Mouse (Mus musculus): ENCODE results near the gene Bptf. TPM values are rescaled to one million over a fixed set of nuclear protein-coding genes. Genes with fewer than 3 reads are reported as not detected.

Gene Bptf
- polyA plus RNA-seq, 1 experiment from 2014 or later: 38.5 TPM

DNA sequence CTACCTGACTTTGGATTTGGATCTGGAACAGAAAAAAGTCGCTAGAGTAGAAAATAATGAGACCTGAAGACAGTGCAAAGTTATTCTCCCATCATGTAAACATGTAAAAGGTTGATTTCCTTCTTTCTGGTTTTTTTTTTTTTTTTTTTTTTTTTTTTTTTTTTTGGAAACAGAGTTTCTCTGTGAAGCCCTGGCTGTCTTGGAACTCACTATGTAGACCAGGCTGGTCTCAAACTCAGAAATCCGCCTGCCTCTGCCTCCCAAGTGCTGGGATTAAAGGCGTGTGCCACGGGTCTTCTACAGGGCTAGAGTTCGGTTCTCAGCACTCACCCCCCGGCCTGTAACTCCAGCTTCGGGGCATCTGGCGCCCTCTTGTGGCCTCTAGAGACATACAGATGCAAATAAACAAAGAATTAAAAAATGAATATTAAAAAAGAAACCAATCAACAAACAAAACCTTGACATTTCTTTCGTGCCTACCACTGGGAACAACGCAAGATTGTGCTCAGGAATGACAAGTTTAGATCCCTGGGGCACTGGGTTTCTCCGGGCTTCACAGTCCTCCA, 117.8 kb downstream of the Bptf start:
- Histone ChIP-seq H3K4me3 (ENCODE audit: low read depth, low read length) (no peak overlapping the region), H3K4me1 (ENCODE audit: control insufficient read depth, insufficient read depth, low read length) (no peaks in the 10 kb centered on the region), H3K9me3 (ENCODE audit: control insufficient read depth, low read length) (no peaks in the 10 kb centered on the region), H3K9ac (ENCODE audit: low read length) (no peak overlapping the region), H3K27me3 (ENCODE audit: control insufficient read depth, insufficient read depth, low read length) (no peaks in the 10 kb centered on the region), H3K36me3 (ENCODE audit: control insufficient read depth, insufficient read depth, low read length) (no peaks in the 10 kb centered on the region), H3K4me2 (no peak overlapping the region), H3K27ac (ENCODE audit: low read depth, low read length) (no peak overlapping the region)
- ATAC-seq (ENCODE audit: low FRiP score) (no peak), DNase-seq (ENCODE audit: low spot score, missing footprints) (no peak)
- 79% methylated on average over 11 of the region's 11 CpGs for WGBS

DNA sequence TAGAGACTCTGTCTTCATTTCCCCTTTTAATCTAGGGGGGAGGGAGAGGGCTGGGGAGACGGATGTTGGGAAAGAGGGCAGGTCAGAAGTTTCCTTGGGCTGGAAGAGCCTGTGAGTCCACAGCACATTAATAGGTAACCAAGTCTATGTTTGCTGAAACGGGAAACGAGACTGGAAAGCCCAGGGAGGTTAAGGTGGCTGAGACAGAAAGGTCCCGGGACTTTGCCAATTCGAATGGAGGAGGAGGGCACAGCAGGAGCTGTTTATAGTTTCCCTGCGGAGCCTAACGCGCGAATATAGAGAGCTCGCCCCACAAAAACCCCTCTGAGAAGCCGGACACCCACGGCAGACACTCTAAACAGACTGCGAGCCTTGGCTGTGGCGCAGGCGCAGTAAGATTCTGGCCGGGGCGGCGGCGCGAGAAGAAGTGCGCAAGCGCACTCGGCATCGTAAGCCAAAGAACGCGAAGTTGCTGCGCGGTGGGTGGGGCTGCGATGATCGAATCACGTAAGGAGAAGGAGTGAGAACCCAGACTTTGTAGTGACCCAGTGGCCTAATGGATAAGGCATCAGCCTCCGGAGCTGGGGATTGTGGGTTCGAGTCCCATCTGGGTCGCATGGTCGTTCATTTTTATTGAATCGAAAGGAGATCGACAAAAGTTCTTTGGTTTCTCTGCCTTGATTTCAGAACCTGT, 119.5 kb downstream of the Bptf start:
- no peaks in the 10 kb centered on the region for H3K9me3 ChIP-seq (ENCODE audit: control insufficient read depth, low read length)
- H3K36me3 ChIP-seq (ENCODE audit: control insufficient read depth, insufficient read depth, low read length): no peaks in the 10 kb centered on the region
- no peaks in the 10 kb centered on the region for H3K27me3 ChIP-seq (ENCODE audit: control insufficient read depth, insufficient read depth, low read length)
- DNase-seq (ENCODE audit: low spot score, missing footprints) (peak; percentile 100), ATAC-seq (ENCODE audit: low FRiP score) (peak; percentile 96)
- H3K9ac ChIP-seq (ENCODE audit: low read length): peak overlapping the region; percentile 74
- peak overlapping the region; percentile 54 for H3K4me2 ChIP-seq
- under 1% methylated on average over 37 of the region's 37 CpGs for WGBS
- peak overlapping the region; percentile 46 for H3K4me3 ChIP-seq (ENCODE audit: low read depth, low read length)
- peak overlapping the region; percentile 78 for H3K27ac ChIP-seq (ENCODE audit: low read depth, low read length)
- H3K4me1 ChIP-seq (ENCODE audit: control insufficient read depth, insufficient read depth, low read length): no peaks in the 10 kb centered on the region

DNA sequence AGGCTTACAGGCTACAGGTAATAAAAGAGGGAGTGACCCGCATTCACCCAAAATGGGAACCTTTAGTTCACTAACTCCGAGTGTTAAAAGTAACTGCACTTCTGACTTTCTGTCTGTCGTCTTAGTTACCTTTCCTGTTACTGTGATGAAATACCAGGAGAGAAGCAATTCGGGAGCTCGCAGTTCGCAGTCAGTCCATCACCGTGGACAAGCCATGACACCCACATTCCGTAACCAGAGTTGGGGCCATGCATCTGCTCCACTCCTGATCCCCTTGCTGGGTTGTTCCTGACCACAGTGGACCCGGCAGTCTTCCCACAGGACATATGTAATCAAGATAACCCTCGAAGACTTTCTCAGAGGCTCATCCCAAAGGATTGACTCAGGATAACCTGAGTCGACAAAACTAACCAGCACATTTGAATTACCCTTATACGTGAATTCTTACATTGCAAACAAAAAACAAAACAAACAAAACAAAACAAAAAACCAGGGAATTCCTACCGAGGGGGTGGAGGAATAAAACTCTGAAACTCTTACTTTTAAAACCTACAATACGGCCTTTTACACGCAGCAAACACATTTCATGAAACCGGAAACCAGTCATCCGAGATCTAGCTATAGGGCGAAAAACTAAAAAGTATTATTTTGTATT, 120.1 kb downstream of the Bptf start:
- WGBS: 50% methylated on average over 18 of the region's 18 CpGs
- Histone ChIP-seq H3K27me3 (ENCODE audit: control insufficient read depth, insufficient read depth, low read length) (no peaks in the 10 kb centered on the region), H3K9me3 (ENCODE audit: control insufficient read depth, low read length) (no peaks in the 10 kb centered on the region), H3K4me1 (ENCODE audit: control insufficient read depth, insufficient read depth, low read length) (no peaks in the 10 kb centered on the region), H3K9ac (ENCODE audit: low read length) (peak overlapping the region; percentile 74), H3K4me2 (peak overlapping the region; percentile 54), H3K27ac (ENCODE audit: low read depth, low read length) (peak overlapping the region; percentile 78), H3K36me3 (ENCODE audit: control insufficient read depth, insufficient read depth, low read length) (no peaks in the 10 kb centered on the region), H3K4me3 (ENCODE audit: low read depth, low read length) (peak overlapping the region; percentile 46)
- ATAC-seq (ENCODE audit: low FRiP score) (no peak), DNase-seq (ENCODE audit: low spot score, missing footprints) (no peak)

DNA sequence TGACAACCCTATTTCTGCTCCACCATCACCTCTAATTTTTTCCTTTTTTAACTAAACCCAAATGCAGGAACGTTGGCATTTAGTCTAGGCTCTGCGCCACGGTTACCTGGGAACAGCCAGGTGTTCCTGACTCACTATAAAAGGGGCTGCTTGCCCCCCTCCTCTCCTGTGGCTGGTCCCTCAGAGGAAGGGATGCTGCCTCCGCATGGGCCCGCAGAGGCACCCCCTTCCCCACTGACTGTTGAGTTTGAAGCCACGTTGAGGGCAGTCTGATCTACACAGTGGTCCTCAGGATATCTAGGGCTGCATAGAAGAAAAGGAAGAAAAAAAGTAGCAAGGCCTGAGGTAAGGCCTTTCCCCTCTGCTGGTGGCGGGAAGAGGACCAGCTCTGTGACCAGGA, 120.8 kb downstream of the Bptf start:
- Histone ChIP-seq H3K4me2 (no peak overlapping the region), H3K36me3 (ENCODE audit: control insufficient read depth, insufficient read depth, low read length) (no peaks in the 10 kb centered on the region), H3K27me3 (ENCODE audit: control insufficient read depth, insufficient read depth, low read length) (no peaks in the 10 kb centered on the region), H3K9ac (ENCODE audit: low read length) (no peak overlapping the region), H3K4me3 (ENCODE audit: low read depth, low read length) (no peak overlapping the region), H3K4me1 (ENCODE audit: control insufficient read depth, insufficient read depth, low read length) (no peaks in the 10 kb centered on the region), H3K9me3 (ENCODE audit: control insufficient read depth, low read length) (no peaks in the 10 kb centered on the region), H3K27ac (ENCODE audit: low read depth, low read length) (no peak overlapping the region)
- ATAC-seq (ENCODE audit: low FRiP score): no peak
- WGBS: 80% methylated on average over 7 of the region's 7 CpGs
- DNase-seq (ENCODE audit: low spot score, missing footprints): no peak

DNA sequence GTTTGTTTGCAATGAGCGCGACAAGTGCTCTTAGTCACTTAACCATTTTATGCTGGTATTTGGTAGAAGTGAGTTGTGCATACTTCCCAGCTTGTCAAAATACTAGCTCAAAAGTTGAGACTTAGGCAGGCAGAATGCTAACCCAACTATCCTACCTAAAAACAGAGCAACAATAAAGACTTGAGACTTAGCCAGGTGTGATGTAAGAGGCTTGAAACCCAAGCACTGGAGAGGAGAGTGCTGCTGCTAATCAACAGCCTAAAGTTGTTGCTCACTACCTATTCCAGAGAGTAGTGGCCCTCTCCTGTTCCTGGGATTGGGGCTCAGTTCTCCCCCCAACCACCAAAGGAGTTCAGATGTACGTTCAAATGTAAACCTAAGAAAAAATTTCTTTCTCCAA, 121.5 kb downstream of the Bptf start:
- H3K27me3 ChIP-seq (ENCODE audit: control insufficient read depth, insufficient read depth, low read length): no peaks in the 10 kb centered on the region
- H3K36me3 ChIP-seq (ENCODE audit: control insufficient read depth, insufficient read depth, low read length): no peaks in the 10 kb centered on the region
- H3K4me3 ChIP-seq (ENCODE audit: low read depth, low read length): no peak overlapping the region
- H3K4me1 ChIP-seq (ENCODE audit: control insufficient read depth, insufficient read depth, low read length): no peaks in the 10 kb centered on the region
- no peak overlapping the region for H3K4me2 ChIP-seq
- DNase-seq (ENCODE audit: low spot score, missing footprints) (no peak), ATAC-seq (ENCODE audit: low FRiP score) (no peak)
- WGBS: 96% methylated on average over 3 of the region's 3 CpGs
- H3K27ac ChIP-seq (ENCODE audit: low read depth, low read length): no peak overlapping the region
- no peaks in the 10 kb centered on the region for H3K9me3 ChIP-seq (ENCODE audit: control insufficient read depth, low read length)
- no peak overlapping the region for H3K9ac ChIP-seq (ENCODE audit: low read length)

DNA sequence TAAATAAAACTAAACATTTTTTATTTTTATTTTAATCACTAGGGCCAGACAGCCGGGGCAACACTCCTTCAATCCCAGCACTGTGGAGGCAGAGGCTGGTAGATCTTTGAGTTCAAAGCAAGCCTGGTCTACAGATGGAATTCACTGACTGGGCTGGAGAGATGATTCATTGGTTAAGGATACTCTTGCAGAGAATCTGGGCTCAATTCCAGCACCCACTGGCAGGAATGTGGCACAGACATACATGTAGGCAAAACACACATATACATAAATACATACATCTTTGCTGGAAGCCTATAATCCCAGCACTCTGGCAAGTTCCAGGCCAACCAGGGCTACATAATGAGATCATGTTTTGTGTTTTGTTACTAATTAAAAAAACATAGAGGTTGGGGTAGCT, 126.4 kb downstream of the Bptf start:
- no peak overlapping the region for H3K4me3 ChIP-seq (ENCODE audit: low read depth, low read length)
- 86% methylated on average over 1 of the region's 1 CpGs for WGBS
- no peak overlapping the region for H3K27ac ChIP-seq (ENCODE audit: low read depth, low read length)
- ATAC-seq (ENCODE audit: low FRiP score) (no peak), DNase-seq (ENCODE audit: low spot score, missing footprints) (no peak)
- no peaks in the 10 kb centered on the region for H3K9me3 ChIP-seq (ENCODE audit: control insufficient read depth, low read length)
- H3K9ac ChIP-seq (ENCODE audit: low read length): no peak overlapping the region
- no peaks in the 10 kb centered on the region for H3K27me3 ChIP-seq (ENCODE audit: control insufficient read depth, insufficient read depth, low read length)
- no peaks in the 10 kb centered on the region for H3K36me3 ChIP-seq (ENCODE audit: control insufficient read depth, insufficient read depth, low read length)
- no peak overlapping the region for H3K4me2 ChIP-seq
- H3K4me1 ChIP-seq (ENCODE audit: control insufficient read depth, insufficient read depth, low read length): no peaks in the 10 kb centered on the region

DNA sequence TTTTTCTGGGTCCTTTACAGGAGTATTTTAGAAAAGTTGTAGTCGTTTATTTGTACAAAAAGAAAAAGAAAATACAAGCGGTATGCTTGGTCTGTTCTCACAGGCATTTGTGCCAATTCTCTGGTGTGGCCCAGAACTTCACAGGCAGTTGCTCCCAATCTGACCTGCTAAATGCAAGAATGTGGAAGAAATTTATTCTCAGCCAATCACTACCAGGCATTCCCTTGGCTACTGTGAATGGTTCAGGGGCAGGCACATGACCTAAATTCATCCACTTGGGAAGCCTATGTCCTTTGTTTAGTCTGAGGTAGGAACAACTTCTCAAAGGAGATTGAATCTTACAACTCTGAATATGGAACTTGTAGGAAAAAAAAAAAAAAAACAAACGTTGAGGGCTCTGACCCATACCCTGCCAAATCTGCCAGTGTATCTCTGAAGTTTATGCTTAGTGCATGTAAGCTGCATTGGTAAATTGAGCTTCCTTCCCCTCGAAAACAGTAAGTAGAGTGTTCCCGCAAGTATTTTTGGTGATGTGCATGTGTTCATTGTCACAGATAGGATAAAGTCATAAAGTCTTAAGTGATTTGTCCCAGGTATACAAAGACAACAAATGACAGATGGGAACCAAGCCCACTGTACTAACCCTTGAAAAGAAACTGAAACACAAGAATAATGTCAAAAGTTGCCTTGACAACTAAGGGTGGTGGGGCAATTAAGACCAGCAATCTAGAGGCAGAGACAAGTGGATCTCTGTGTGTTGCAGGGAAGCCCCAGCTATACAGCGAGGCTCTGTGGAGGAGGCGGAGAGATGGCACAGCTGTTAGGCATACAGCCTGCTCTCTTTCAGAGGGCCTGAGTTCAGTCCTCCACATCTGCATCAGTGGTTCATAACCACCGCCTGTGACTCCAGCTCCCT, 129.9 kb downstream of the Bptf start:
- no peaks in the 10 kb centered on the region for H3K36me3 ChIP-seq (ENCODE audit: control insufficient read depth, insufficient read depth, low read length)
- H3K9ac ChIP-seq (ENCODE audit: low read length): no peak overlapping the region
- H3K4me3 ChIP-seq (ENCODE audit: low read depth, low read length): no peak overlapping the region
- no peaks in the 10 kb centered on the region for H3K9me3 ChIP-seq (ENCODE audit: control insufficient read depth, low read length)
- 56% methylated on average over 8 of the region's 8 CpGs for WGBS
- H3K27me3 ChIP-seq (ENCODE audit: control insufficient read depth, insufficient read depth, low read length): no peaks in the 10 kb centered on the region
- DNase-seq (ENCODE audit: low spot score, missing footprints): no peak
- peaks cover 3% of the 10 kb centered on the region; the same call in 1 of the 2 replicates for H3K4me1 ChIP-seq (ENCODE audit: control insufficient read depth, insufficient read depth, low read length)
- no peak for ATAC-seq (ENCODE audit: low FRiP score)
- no peak overlapping the region for H3K4me2 ChIP-seq
- no peak overlapping the region for H3K27ac ChIP-seq (ENCODE audit: low read depth, low read length)

DNA sequence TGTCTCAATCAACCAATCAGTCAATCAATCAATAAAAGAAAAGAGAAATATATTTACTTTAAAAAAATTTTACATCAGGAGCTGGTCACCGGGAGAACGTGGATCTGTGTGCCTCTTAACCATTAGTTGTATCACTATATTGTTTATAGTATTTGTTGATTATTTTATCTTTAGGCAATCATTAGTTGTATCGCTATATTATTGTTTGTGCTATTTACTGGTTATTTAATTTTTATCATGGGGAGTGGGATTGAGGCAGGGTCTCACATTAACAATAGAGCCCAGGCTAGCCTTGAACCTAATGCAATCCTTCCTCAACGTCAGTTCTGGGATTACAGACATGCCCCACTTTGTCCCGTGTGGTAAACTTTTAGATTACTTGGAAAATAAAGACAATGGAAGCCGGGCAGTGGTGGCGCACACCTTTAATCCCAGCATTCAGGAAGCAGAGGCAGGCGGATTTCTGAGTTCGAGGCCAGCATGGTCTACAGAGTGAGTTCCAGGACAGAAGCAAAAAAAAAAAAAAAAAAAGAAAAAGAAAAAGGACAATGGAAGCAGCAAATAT, 131.9 kb downstream of the Bptf start:
- no peak for ATAC-seq (ENCODE audit: low FRiP score)

More for the DNA sequence above, 131.9 kb downstream of the Bptf start:
- DNase-seq (ENCODE audit: low spot score, missing footprints): no peak
- Histone ChIP-seq H3K9me3 (ENCODE audit: control insufficient read depth, low read length) (no peaks in the 10 kb centered on the region), H3K27me3 (ENCODE audit: control insufficient read depth, insufficient read depth, low read length) (no peaks in the 10 kb centered on the region), H3K4me1 (ENCODE audit: control insufficient read depth, insufficient read depth, low read length) (peaks cover 4% of the 10 kb centered on the region; the same call in 1 of the 2 replicates), H3K4me2 (peak overlapping the region; percentile 52), H3K4me3 (ENCODE audit: low read depth, low read length) (peak overlapping the region; percentile 24), H3K27ac (ENCODE audit: low read depth, low read length) (peak overlapping the region; percentile 61; the same call in 1 of the 2 replicates), H3K36me3 (ENCODE audit: control insufficient read depth, insufficient read depth, low read length) (peaks cover 16% of the 10 kb centered on the region), H3K9ac (ENCODE audit: low read length) (peak overlapping the region; percentile 72)
- 86% methylated on average over 9 of the region's 9 CpGs for WGBS

Measured in midbrain, embryonic 11.5 days (tissue).